Mouse (Mus musculus) hindbrain, embryonic 12.5 days (tissue): ENCODE results near the gene Tmem238. TPM values are rescaled to one million over a fixed set of nuclear protein-coding genes. Genes with fewer than 3 reads are reported as not detected.
"Not testable (repeated sequence)": the region's sequence is repeated elsewhere in the genome, so short reads cannot be mapped to it uniquely, and the experiment has no call there.

Source experiments
- ATAC-seq: fragments of 200-750 bp; cut with Nextera tagmentation; 2 replicates; pipeline ENCODE4 v1.8.0; 2017; ENCODE audit warnings: moderate TSS enrichment; ENCODE audit not compliant: low FRiP score
- H3K27ac ChIP-seq: fragments of 300-500 bp; sonication (generic); 2 replicates; pipeline ENCODE4 v1.5.1; 2016; ENCODE audit warnings: mild to moderate bottlenecking
- H3K27me3 ChIP-seq: fragments of 300-500 bp; sonication (generic); 2 replicates; pipeline ENCODE4 v1.6.1; 2016; ENCODE audit warnings: mild to moderate bottlenecking
- H3K36me3 ChIP-seq: fragments of 300-500 bp; sonication (generic); 2 replicates; pipeline ENCODE4 v1.6.1; 2016; ENCODE audit warnings: mild to moderate bottlenecking
- H3K4me1 ChIP-seq: fragments of 300-500 bp; sonication (generic); 2 replicates; pipeline ENCODE4 v1.6.1; 2016
- H3K4me2 ChIP-seq: fragments of 300-500 bp; sonication (generic); replicated peaks from 2 replicates; pipeline ENCODE4 v1.6.1; 2016; ENCODE audit warnings: mild to moderate bottlenecking
- H3K4me3 ChIP-seq: fragments of 300-500 bp; sonication (generic); 2 replicates; pipeline ENCODE4 v1.5.1; 2016; ENCODE audit warnings: mild to moderate bottlenecking
- H3K9ac ChIP-seq: fragments of 300-500 bp; sonication (generic); 2 replicates; pipeline ENCODE4 v1.6.1; 2016; ENCODE audit warnings: mild to moderate bottlenecking, moderate library complexity
- H3K9me3 ChIP-seq: fragments of 300-500 bp; sonication (generic); replicated peaks from 2 replicates; pipeline ENCODE4 v1.6.1; 2016; ENCODE audit warnings: mild to moderate bottlenecking
- WGBS: fragments of 180-500 bp; shearing (Covaris S2); methylation state at CpG from one replicate; pipeline ENCODE4 v1.1.7; 2016; 5-methylcytosine and 5-hydroxymethylcytosine counted together
- polyA plus RNA-seq: library from polyadenylated mRNA; unstranded; fragments of >200 nt; fragmentation: Nextera tagmentation; extraction: Ambion mirVana; gene quantifications from 2 replicates; pipeline ENCODE4 v1.2.1, GENCODE M21; 2016

Tmem238 gene
- 2.9 and 4.0 TPM in 2 replicates for polyA plus RNA-seq

GRCm38 (mm10) chr7:4789436-4789935 is at the start of gene Tmem238:
Tmem238 (minus strand) TSS chr7:4789656.
- H3K9me3 ChIP-seq: no peaks in the 10 kb centered on the region
- peak within 1 kb of the TSS; percentile 78 for H3K9ac ChIP-seq
- ATAC-seq: no peak
- peaks cover 8% of the 10 kb centered on the region for H3K36me3 ChIP-seq
- peak within 1 kb of the TSS; percentile 88 for H3K4me2 ChIP-seq
- H3K27ac ChIP-seq: peak within 1 kb of the TSS; percentile 62; the same call in 1 of the 2 replicates
- peaks cover 19% of the 10 kb centered on the region for H3K4me1 ChIP-seq
- peak within 1 kb of the TSS; percentile 51 for H3K4me3 ChIP-seq
- 9% methylated on average over 40 of the region's 40 CpGs for WGBS
- peaks cover 19% of the 10 kb centered on the region for H3K27me3 ChIP-seq

GRCm38 (mm10) chr7:4837639-4838038 is 48.2 kb upstream of the Tmem238 start:
- no peak for ATAC-seq
- no peak overlapping the region for H3K9ac ChIP-seq
- H3K4me1 ChIP-seq: peaks cover 22% of the 10 kb centered on the region
- 20% methylated on average over 1 of the region's 1 CpGs for whole genome bisulfite sequencing
- no peak overlapping the region for H3K27ac ChIP-seq
- H3K9me3 ChIP-seq: no peaks in the 10 kb centered on the region
- H3K36me3 ChIP-seq: no peaks in the 10 kb centered on the region
- H3K4me3 ChIP-seq: no peak overlapping the region
- H3K4me2 ChIP-seq: no peak overlapping the region
- peaks cover 66% of the 10 kb centered on the region for H3K27me3 ChIP-seq

GRCm38 (mm10) chr7:4836351-4836792 is 46.9 kb upstream of the Tmem238 start:
- H3K4me2 ChIP-seq: peak overlapping the region; percentile 93
- H3K27me3 ChIP-seq: peaks cover 66% of the 10 kb centered on the region
- peak overlapping the region; percentile 60 for H3K4me3 ChIP-seq
- H3K36me3 ChIP-seq: 0 out of 2 replicates have a peak, but pooled peaks cover 3% of the 10 kb centered on the region
- H3K9ac ChIP-seq: peak overlapping the region; percentile 84
- under 1% methylated on average over 50 of the region's 51 CpGs for WGBS
- peak; percentile 92 for ATAC-seq
- peak overlapping the region; percentile 90 for H3K27ac ChIP-seq
- 0 out of 2 replicates have a peak, but pooled peaks cover 3% of the 10 kb centered on the region for H3K9me3 ChIP-seq
- H3K4me1 ChIP-seq: peaks cover 10% of the 10 kb centered on the region

DNA sequence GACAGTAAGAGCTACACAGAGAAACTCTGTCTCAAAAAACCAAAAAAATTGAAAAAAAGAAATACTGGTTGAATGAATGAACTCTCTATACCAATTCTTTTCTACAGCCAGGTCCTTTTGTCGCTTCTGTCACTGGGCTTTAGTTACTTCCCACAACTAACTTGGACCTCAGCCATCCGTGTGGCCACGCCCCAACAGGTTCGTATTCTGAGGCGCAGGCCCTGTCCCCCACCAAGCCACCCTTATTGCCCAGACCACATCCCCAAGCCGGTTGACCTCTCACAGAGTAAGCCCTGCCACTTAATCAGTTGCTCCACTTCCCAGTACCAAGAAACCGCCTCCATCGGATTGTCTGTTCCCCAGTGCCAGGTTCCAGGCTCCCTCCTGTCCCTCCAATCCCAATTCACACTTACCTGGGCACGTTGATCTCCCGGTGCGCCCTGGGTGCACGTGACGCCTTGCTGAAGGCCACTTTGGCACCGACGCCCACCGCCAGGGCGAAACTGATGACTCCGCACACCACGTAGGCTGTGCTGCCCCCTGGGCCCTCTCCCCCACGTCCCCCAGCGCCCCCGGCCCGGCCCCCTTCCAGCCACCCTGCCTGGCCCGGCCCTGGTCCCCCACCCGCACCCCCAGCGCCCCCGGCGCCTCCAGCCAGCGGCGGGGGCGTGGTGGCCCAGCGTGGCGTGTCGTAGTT is 46.3 kb upstream of the Tmem238 start:
- peaks cover 13% of the 10 kb centered on the region for H3K4me1 ChIP-seq
- peaks cover 70% of the 10 kb centered on the region for H3K27me3 ChIP-seq
- WGBS: 5% methylated on average over 34 of the region's 34 CpGs
- peak overlapping the region; percentile 84 for H3K9ac ChIP-seq
- H3K9me3 ChIP-seq: 0 out of 2 replicates have a peak, but pooled peaks cover 3% of the 10 kb centered on the region
- 0 out of 2 replicates have a peak, but pooled peaks cover 3% of the 10 kb centered on the region for H3K36me3 ChIP-seq
- peak overlapping the region; percentile 93 for H3K4me2 ChIP-seq
- H3K4me3 ChIP-seq: peak overlapping the region; percentile 60
- peak overlapping the region; percentile 90 for H3K27ac ChIP-seq
- peak; percentile 43 for ATAC-seq

GRCm38 (mm10) chr7:4830476-4830875 is 41.0 kb upstream of the Tmem238 start:
- Histone ChIP-seq H3K36me3 (peaks cover 19% of the 10 kb centered on the region), H3K27ac (no peak overlapping the region), H3K4me3 (no peak overlapping the region), H3K27me3 (peaks cover 52% of the 10 kb centered on the region), H3K4me1 (0 out of 2 replicates have a peak, but pooled peaks cover 2% of the 10 kb centered on the region), H3K9ac (no peak overlapping the region), H3K9me3 (0 out of 2 replicates have a peak, but pooled peaks cover 3% of the 10 kb centered on the region), H3K4me2 (no peak overlapping the region)
- WGBS: 6% methylated on average over 12 of the region's 12 CpGs
- ATAC-seq: no peak

- Histone ChIP-seq H3K36me3 (peaks cover 17% of the 10 kb centered on the region), H3K4me1 (no peaks in the 10 kb centered on the region), H3K9ac (no peak overlapping the region), H3K9me3 (no peaks in the 10 kb centered on the region), H3K4me3 (no peak overlapping the region), H3K27ac (no peak overlapping the region), H3K4me2 (no peak overlapping the region), H3K27me3 (peaks cover 9% of the 10 kb centered on the region)
- ATAC-seq: no peak
- 56% methylated on average over 4 of the region's 4 CpGs for WGBS
These were observed 35.9 kb upstream of the Tmem238 start for GRCm38 (mm10) chr7:4825365-4825764.

- no peak overlapping the region for H3K27ac ChIP-seq
- no peak for ATAC-seq
- H3K4me3 ChIP-seq: no peak overlapping the region
- WGBS: 75% methylated on average over 6 of the region's 6 CpGs
- H3K9me3 ChIP-seq: no peaks in the 10 kb centered on the region
- H3K4me1 ChIP-seq: no peaks in the 10 kb centered on the region
- H3K27me3 ChIP-seq: no peaks in the 10 kb centered on the region
- H3K36me3 ChIP-seq: no peaks in the 10 kb centered on the region
- no peak overlapping the region for H3K4me2 ChIP-seq
- H3K9ac ChIP-seq: no peak overlapping the region
These were observed 32.9 kb upstream of the Tmem238 start for GRCm38 (mm10) chr7:4822162-4822907.

- WGBS: 84% methylated on average over 4 of the region's 4 CpGs
- H3K9me3 ChIP-seq: no peaks in the 10 kb centered on the region
- H3K4me2 ChIP-seq: no peak overlapping the region
- H3K27ac ChIP-seq: no peak overlapping the region
- ATAC-seq: no peak
- H3K4me3 ChIP-seq: no peak overlapping the region
- no peaks in the 10 kb centered on the region for H3K27me3 ChIP-seq
- H3K9ac ChIP-seq: no peak overlapping the region
- H3K36me3 ChIP-seq: no peaks in the 10 kb centered on the region
- H3K4me1 ChIP-seq: no peaks in the 10 kb centered on the region
These were observed 32.2 kb upstream of the Tmem238 start for GRCm38 (mm10) chr7:4821690-4822089.

DNA sequence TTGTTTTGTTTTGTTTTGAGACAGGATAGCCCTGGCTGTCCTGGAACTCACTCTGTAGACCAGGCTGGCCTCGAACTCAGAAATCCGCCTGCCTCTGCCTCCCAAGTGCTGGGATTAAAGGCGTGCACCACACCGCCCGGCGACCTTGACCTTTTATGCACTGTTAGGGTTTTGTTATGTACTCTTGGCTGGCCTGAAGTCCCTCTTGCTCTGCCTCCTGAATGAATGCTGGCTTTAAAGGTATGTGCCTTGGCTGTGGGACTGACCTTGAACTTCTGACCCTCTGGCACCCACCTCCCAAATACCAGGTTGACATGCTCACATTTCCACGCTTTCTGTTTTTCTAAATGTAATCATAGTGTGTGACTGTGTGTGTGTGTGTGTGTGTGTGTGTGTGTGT is 31.5 kb upstream of the Tmem238 start:
- ATAC-seq, H3K27me3 ChIP-seq, H3K9ac ChIP-seq, H3K27ac ChIP-seq, H3K4me2 ChIP-seq, H3K9me3 ChIP-seq, H3K4me3 ChIP-seq, H3K36me3 ChIP-seq, H3K4me1 ChIP-seq: not testable (repeated sequence)
- 93% methylated on average over 7 of the region's 7 CpGs for WGBS

GRCm38 (mm10) chr7:4816559-4816958 is 27.1 kb upstream of the Tmem238 start:
- Histone ChIP-seq H3K27ac (no peak overlapping the region), H3K4me1 (peaks cover 5% of the 10 kb centered on the region), H3K9ac (no peak overlapping the region), H3K4me3 (no peak overlapping the region), H3K4me2 (no peak overlapping the region), H3K9me3 (no peaks in the 10 kb centered on the region), H3K36me3 (no peaks in the 10 kb centered on the region), H3K27me3 (no peaks in the 10 kb centered on the region)
- no peak for ATAC-seq

DNA sequence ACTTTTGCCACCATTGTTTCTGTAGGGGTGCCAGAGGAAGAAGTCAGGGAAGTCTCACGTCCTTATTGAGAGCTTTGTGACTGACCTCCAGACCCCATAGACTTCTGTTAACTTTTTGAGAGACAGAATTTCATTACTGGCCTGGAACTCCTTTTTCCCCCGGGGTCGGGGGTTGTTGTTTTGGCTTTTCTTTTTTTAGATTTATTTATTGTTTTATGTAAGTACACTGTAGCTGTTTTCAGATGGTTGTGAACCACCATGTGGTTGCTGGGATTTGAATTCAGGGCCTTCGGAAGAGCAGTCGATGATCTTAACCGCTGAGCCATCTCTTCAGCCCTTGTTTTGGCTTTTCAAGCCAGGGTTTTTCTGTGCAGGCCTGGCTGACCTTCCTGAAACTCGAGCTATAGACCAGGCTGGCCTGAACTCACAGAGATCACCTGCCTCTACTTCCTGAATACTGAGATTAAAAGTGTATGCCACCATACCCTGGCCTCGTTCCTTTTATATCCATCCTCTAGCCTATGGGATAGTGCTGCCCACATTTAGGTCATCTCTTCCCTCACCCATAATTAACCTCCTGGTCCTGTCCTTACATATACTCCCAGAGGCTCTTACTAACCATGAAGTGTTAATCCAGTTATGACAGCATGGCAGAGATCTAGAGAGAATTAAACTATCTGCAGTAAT is 23.8 kb upstream of the Tmem238 start:
- Histone ChIP-seq H3K4me3 (peak overlapping the region; percentile 91), H3K9me3 (no peaks in the 10 kb centered on the region), H3K9ac (peak overlapping the region; percentile 47), H3K4me2 (peak overlapping the region; percentile 87), H3K4me1 (peaks cover 27% of the 10 kb centered on the region), H3K36me3 (peaks cover 20% of the 10 kb centered on the region), H3K27me3 (no peaks in the 10 kb centered on the region), H3K27ac (peak overlapping the region; percentile 80)
- no peak for ATAC-seq
- 26% methylated on average over 8 of the region's 8 CpGs for WGBS
